Mouse (Mus musculus): ENCODE results near the gene Slc39a8.

Gene Slc39a8

DNA sequence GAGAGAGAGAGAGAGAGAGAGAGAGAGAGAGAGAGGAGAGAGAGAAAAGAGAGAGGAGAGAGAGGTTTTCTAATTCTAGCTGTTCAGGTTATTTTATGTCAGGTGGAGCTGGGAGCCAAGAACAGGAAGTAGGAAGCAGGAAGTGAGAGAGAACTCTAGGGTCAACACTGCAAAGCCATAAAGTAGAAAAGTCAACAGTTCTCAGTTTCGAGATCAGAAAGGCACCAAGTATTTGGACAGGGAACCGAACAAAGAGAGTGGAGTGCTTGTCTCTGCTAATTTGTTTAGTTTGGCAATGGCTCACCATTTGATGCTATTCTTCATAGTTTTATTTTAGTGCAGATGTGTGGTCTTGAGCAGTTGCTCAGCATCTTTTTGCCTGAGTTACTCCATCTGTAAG lies 26.5 kb downstream of the Slc39a8 start:
- DNase-seq: no peak

DNA sequence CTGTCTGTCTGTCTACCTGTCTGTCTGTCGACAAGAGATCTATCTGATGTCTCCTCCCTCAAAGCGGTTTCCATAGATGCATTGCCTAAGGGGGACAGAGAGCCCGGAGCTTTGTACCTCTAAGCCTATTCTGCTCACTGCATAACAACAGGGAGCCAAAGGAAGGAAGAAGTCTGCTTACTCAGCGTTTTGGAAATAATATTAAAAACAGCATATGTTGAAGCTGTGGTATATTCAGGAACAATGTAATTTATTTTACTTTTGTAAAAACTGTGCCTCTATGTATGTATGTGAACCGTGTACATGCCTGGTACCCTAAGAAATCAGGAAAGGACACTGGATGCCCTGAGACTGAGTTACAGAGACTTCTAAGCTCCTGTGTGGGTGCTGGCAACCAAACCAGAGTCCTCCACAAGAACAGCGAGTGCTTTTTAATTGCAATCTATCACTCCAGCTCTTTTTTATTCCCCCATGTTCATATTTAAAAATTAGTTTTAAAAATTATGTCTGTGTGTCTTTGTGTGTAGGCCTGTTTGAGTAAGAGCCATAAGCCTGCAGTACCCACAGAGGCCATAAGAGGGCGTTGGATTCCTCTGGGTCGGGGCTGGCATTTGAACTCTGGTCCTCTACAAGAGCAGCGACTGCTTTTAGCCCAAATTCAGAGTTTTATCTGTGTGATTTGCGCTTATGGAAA lies 28.7 kb downstream of the Slc39a8 start:
- DNase-seq: no peak

DNA sequence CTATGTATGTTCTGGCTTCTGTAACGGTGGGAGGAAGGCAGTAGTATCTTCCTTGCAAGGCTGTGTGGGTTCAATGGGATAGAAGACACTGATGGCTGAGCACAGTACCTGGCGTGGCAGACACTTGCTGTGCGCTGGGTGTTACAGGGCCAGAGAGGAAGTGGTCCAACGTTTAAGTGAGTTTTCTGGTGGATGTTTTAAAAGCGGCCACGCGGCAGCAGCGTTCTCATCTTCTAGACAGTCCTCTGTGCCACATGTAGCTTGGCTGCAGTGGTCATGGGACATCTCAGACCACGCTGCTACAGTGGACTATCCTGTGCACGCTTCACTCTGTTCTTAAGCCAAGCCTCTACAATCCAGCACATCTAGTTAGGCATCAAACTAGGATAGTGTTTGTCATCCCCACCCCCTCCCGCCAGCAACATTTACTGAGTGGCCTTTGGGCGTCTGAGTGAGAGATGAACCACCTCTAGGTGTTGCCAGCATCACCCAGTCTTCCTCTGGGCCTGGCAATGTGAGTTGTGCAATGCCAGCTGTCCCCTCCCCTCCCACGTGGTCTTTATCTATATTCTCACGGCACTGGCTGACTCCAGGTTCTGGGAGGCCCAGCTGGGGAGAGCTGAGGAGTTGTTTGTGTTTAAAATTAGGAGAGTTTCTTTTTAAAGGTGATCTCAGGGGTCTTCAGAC lies 29.4 kb downstream of the Slc39a8 start:
- no peak for DNase-seq

DNA sequence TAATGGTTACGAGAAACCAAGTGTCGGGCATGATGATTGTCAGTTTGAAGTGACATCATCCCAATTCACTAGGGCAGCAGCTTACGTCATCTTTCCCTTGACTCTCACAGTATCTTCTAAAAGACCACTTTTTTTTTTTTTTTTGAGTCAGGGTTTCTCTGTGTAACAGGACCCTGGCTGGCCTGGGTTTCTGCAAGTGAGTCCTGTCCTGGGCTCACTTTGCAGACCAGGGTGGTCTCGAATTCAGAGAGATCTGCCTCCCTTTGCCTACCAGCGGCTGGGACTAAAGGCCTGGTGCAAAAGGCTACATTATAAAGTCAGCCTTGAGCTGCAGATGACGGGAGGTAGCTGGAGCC lies 29.9 kb downstream of the Slc39a8 start:
- DNase-seq: no peak

GRCm38 (mm10) chr3:135856303-135856702 lies 31.2 kb downstream of the Slc39a8 start:
- no peak for DNase-seq

DNA sequence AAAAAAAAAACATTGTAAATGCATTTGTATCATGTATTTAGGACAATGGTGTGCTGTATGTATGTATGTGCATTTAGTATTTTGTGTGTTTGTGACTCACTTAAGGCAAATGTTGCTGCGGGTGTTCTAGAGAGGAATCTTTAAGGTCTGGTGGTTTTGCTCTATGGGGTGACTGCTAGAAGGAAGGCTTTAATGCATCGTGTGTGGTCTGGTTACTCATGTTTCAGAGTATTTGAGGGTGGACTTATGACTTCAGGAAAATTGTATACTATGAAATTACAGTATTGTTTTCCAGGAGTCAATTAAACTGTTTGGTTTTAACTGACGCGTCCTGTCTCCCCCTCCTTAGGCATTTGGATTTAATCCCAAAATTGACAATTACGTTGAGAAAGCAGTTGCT lies 32.1 kb downstream of the Slc39a8 start:
- no peak for DNase-seq

- no peak for DNase-seq
Measured at GRCm38 (mm10) chr3:135859431-135859830, 34.4 kb downstream of the Slc39a8 start.

- DNase-seq: peak in 1 of 2 experiments; percentile 23
Measured at GRCm38 (mm10) chr3:135862804-135863203, 37.7 kb downstream of the Slc39a8 start.

DNA sequence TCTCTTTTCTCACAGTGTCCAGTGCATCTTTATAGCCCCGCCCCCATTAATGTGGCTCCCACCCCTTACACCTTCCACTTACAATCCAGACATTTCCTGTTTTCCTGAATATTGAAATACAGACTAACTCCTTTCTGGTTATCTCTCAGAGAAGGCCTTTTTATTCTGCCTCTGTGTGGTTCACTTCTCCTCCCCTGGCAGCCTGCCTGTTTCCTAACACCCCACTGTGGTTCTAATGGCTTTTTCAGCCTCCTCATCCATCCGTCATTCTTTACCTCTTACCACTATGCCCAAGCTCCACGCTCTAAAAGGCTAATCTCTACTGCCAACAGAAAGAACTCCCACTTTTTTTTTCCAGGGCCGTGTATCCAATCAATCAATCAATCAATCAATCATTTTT lies 44.0 kb downstream of the Slc39a8 start:
- DNase-seq: no peak

GRCm38 (mm10) chr3:135872325-135872724 lies 47.2 kb downstream of the Slc39a8 start:
- no peak for DNase-seq

DNA sequence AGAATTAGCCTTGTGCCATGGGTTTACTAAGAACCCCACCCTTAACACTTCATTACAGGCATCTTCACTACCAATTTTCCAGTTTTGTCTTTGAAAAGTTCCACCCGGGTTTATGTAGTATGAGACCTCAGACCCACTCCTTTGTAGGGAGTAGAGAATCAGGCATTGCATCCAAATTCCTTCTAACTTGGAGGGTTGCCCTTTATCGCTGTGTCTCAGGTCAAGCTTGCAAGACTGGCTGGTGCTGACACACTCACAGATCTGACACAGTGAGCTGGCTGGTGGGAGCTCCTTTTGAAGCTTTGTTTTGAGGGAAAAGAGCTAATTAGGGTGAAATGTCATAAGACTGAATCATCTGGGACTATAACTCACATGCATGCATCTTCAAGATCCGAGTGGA lies 48.5 kb downstream of the Slc39a8 start:
- DNase-seq: no peak

DNA sequence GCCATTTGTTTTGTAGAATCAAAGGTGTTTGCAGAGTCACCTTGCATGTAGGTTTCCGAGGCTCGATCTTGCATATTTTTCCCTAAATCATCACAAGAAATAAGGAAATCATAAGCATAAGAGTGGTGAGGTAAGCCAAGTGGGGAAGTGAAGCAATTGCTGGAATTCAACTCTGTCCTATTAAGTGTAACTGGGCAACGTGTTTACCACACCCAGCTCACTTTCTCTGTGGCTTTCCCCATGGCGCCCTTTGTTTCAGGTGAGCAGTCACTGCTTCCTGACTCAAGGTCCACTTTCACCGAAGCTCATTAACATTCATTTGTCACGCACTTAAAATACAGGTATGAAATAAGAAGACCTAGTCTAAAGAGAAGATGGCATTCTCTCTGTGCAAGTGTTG lies 53.0 kb downstream of the Slc39a8 start:
- DNase-seq: peak in 1 of 2 experiments; percentile 18

- DNase-seq: no peak
Measured at GRCm38 (mm10) chr3:135885927-135886658, 61.0 kb downstream of the Slc39a8 start.

DNA sequence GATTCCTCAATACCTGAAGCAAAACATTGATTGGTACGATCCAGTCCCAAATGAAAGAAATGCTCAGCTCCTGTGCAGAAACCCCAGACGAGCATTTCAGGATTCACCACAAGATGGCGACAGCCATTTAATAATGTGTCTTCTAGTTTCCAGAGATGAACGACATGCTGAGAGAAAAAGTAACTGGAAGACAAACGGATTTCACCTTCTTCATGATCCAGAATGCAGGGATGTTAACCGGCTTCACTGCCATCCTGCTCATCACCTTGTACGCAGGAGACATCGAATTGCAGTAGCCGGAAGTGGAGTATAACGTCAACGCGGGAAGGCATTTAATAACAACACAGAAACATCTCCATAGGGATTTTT lies 61.6 kb downstream of the Slc39a8 start:
- peak; percentile 43 to 72 for DNase-seq

DNA sequence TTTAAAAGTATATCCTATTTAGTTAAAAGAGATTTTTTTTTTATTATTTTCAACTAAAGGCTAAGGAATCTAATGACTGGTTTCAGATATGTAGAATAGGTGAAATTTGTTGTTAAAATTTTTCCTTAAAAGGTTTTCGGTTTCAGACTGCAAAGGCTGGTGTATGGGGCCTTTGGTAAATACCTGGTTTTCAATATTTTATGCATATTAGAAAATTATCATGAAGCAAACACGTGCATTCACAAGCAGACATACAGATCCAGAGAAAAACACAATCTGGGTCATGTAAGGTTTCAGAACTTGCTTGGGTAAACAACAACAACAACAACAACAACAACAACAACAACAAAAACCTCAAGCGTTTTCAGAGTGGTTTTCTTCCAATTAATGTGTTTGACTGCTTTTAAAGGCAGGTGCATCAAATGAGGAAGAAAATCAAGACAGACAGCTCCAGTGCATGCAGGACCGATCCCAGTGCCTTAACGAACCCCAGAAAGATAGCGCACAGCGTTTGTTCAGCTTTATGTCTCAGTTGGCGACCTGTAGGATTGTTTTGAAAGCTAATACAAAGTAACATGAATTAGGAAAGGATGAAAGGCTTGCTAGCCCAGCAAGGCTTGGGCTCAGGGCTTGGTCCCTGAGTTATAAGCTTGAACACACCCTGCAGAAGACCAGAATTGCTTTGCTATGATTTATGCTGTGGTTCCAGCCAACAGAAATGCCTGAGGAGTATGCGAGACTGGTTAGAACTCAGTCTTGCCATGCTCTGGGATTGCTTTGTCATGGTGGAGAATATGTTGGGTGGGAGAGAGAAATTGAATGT lies 62.2 kb downstream of the Slc39a8 start:
- no peak for DNase-seq

DNA sequence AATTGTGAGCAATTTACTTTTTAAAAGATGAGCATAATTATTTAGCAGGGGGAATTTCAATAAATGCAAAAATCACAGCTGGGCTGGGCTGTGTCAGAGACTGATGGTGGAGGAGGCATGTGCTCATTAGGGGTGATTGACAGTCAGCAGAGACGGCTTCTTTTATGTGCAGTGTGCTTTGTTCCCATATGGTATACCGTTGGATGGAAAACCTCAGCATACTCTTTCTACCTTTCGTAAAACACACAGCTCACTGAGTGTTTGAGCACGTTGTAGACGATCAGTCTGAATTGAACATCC lies 62.7 kb downstream of the Slc39a8 start:
- no peak for DNase-seq

GRCm38 (mm10) chr3:135889401-135889800 lies 64.3 kb downstream of the Slc39a8 start:
- no peak for DNase-seq

DNA sequence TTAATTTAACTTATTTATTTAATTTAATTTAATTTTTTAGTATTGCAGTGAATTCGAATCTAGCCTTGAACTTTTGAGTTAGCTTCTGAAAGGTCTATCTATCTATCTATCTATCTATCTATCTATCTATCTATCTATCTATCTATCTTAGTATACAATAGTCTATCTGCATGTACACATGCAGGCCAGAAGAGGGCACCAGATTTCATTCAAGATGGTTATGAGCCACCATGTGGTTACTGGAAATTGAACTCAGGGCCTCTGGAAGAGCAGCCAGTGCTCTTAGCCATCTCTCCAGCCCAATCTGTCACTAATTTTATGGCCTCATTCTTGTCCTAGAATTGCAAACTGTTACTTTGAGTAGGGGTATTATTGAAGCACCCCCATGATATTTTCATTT lies 78.3 kb downstream of the Slc39a8 start:
- DNase-seq: no peak

GRCm38 (mm10) chr3:135904881-135905280 lies 79.8 kb downstream of the Slc39a8 start:
- no peak for DNase-seq

DNA sequence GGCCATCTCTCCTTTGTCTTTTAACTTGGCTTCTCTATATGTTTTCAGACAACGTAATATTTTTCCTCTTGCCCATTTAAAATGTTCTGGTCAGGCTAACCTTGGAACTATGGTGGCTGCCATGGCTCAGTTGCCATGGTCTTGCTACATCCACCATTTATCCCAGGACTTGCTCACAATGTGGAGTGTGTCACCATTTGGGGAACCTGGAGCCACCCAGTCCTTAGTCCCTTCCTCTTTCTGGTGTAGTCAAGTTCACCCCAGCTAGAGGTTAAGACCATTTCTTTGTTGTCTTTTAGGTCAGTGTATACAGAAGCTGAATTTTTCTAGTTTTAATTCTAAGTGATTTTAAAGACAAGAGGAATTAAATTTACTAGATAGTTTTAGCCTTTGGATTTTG lies 80.7 kb downstream of the Slc39a8 start:
- no peak for DNase-seq

DNA sequence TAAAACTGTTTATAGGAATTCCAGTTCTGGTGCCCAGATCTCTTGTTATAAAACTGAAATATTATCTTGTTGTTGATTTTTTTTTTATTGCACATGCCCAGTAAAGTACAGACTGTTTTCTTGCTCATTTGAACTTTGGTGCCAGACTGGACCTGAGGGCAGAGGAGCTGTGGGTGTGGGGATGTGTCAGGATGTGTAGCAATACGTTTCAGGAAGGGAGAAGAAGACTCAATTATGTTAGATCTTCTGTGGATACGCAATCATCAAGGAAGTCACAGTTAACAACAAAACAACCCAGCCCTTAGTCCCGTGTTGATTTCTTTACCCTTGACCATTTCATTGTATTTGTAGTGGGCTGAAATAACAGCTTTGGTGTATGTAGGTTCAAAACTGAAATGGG lies 81.9 kb downstream of the Slc39a8 start:
- DNase-seq: no peak

- DNase-seq: no peak
Measured at GRCm38 (mm10) chr3:135915941-135916340, 90.9 kb downstream of the Slc39a8 start.

- no peak for DNase-seq
Measured at GRCm38 (mm10) chr3:135918566-135919180, 93.6 kb downstream of the Slc39a8 start.
